Mouse (Mus musculus) right cerebral cortex, postnatal 14 days (tissue): Measurements from ENCODE around the gene Nploc4.
"Not testable (repeated sequence)": the region's sequence is repeated elsewhere in the genome, so short reads cannot be mapped to it uniquely, and the experiment has no call there.

ENCODE experiments used
- DNase-seq: peaks from one replicate; pipeline ENCODE4 v3.0.0; 2022

Nploc4 gene

DNA sequence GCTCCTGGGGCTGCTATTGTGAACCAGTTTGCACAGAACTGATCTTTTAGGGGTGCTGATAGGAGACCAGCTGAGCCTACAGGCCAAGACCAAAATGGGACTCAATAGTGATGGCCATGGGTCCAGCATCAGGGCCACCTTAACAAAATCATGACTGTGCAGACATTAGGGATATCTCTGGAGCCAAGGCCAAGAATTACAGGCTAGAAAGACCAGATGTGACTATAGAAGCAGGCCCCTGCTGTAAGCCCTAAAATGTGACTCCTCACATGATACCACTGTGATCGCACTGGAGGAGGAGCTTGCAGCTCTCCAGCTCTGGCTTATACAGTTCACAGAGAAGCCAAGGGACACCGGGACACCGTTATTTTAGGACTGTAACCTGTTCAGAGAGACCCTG, 4.8 kb upstream of the Nploc4 start, which contains the start of gene Tspan10:
Tspan10 (plus strand) TSS at position 301 of the 400 bp plus-strand sequence.
- no peak for DNase-seq

GRCm38 (mm10) chr11:120437857-120438385, 413 bp upstream of the Nploc4 start:
- DNase-seq, result no peak

- DNase-seq, result no peak
These were observed 10.8 kb downstream of the Nploc4 start for GRCm38 (mm10) chr11:120426727-120427126.

DNA sequence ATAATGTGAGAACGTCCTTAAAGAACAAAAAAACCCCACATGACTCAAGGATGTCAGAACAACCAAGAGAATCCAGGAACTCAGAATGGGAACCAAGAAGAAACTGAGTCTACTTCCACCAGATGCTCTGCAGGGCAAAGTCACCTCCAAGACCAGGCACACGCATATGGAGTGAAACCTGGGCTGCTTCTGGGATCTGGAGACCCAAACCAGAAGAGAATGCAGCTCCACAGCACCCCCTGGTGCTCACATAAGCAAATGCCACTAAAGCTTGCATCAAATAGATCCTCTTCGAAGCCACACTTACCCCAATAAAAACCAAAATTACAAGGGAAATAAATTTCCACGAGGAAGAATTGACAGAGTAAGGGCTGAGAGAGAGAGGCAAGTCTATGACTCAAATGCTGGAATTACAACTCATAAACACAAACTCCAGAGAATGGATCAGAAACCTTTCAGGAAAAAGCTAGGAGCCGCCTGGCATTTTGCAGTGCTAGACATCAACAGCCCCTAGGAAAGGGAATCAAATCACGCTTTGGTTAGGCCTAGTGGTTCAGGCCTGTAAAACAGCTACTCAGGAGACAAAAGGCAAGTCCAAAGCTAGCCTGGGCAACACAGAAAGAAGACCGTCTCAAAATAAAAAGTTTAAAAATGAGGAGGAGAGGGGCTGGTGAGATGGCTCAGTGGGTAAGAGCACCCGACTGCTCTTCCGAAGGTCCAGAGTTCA, 13.8 kb downstream of the Nploc4 start:
- peak; percentile 58 for DNase-seq

GRCm38 (mm10) chr11:120422651-120423568, 14.6 kb downstream of the Nploc4 start:
- no peak for DNase-seq

- DNase-seq, result no peak
These were observed 18.9 kb downstream of the Nploc4 start for GRCm38 (mm10) chr11:120418592-120418991.

GRCm38 (mm10) chr11:120417852-120418251, 19.7 kb downstream of the Nploc4 start:
- no peak for DNase-seq

DNA sequence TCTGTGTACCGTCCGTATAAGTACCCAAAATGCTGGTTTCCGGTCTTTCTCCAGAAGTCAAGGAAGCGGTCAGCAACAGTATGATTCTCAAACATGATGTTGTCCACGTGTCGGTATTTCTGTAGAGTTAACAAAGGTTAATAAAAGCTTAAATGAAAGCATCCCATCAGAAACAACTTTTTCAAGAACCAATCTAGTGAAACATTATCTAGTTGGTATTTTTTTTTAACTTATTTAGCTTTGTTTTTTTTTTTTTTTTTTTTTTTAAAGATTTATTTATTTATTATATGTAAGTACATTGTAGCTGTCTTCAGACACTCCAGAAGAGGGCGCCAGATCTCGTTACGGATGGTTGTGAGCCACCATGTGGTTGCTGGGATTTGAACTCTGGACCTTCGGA, 23.9 kb downstream of the Nploc4 start:
- DNase-seq, result not testable (repeated sequence)

DNA sequence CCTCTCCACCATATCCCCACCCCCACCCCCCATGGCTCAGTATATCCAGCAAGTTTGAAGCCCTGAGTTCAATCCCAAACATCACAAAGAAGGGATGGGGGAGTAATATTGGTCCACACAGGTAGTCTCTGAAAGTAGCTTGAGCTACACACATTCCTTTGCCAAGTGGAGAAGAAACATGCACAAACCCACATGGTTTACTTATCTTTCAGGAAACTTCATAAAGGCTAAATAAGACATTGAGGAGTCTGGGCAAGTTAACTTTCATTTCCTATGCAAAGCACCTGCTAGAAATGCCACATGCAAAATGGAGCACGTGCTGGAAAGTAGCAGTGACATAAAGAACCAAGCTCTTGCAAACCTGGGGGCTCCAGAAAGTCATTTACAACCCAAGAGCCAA, 31.1 kb downstream of the Nploc4 start:
- no peak for DNase-seq

- no peak for DNase-seq
These were observed 31.6 kb downstream of the Nploc4 start for GRCm38 (mm10) chr11:120405867-120406266.

- no peak for DNase-seq
These were observed 32.7 kb downstream of the Nploc4 start for GRCm38 (mm10) chr11:120404814-120405213.

- DNase-seq, result no peak
These were observed 38.2 kb downstream of the Nploc4 start for GRCm38 (mm10) chr11:120399319-120399718.

GRCm38 (mm10) chr11:120397602-120398001, 39.9 kb downstream of the Nploc4 start:
- DNase-seq, result no peak

DNA sequence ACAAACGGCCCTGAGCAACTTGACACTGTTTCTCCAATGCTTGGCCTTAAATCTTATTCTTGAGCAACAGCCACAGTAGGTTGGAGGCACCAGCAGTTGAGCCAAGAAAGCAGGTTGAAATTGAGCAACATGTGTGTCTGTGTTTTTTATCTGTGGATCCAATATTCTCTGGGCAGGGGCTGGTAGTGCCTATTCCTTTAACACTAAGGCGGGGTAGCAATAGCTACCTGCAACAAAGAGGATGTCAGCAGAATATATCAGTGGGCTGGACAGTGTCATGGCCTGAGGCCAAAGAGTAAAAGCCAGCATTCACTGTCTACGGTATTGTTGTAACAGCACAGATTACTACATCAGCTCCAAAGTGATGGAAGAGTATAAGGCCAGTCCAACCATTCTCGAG, 41.8 kb downstream of the Nploc4 start:
- no peak for DNase-seq

- DNase-seq, result no peak
These were observed 48.9 kb downstream of the Nploc4 start for GRCm38 (mm10) chr11:120388580-120388979.

- DNase-seq, result no peak
These were observed 50.4 kb downstream of the Nploc4 start for GRCm38 (mm10) chr11:120387157-120387556.

GRCm38 (mm10) chr11:120386632-120387031, 50.9 kb downstream of the Nploc4 start:
- DNase-seq, result no peak

GRCm38 (mm10) chr11:120382509-120382908, 55.0 kb downstream of the Nploc4 start:
- DNase-seq, result peak; percentile 16

- no peak for DNase-seq
These were observed 56.4 kb downstream of the Nploc4 start for GRCm38 (mm10) chr11:120381157-120381556.

DNA sequence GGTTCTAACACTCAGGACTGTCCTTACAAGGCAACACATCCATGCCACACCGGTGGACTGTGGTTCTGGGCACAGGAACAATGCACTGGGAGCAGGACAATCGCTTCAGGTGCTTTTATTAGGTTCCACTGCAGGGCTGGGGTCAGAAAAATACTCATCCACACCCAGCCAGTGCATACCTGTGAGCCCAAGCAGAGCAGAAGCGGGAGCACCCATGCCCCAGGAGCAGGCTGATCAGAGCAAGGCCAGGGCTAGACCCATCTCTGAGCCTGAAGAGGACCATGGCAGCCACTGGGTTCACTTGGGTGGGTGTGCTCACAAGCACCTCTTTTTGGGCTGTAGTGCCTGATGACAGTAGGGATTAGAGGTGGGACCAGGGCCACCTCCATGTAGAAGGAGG, 57.2 kb downstream of the Nploc4 start:
- peak; percentile 6 for DNase-seq

DNA sequence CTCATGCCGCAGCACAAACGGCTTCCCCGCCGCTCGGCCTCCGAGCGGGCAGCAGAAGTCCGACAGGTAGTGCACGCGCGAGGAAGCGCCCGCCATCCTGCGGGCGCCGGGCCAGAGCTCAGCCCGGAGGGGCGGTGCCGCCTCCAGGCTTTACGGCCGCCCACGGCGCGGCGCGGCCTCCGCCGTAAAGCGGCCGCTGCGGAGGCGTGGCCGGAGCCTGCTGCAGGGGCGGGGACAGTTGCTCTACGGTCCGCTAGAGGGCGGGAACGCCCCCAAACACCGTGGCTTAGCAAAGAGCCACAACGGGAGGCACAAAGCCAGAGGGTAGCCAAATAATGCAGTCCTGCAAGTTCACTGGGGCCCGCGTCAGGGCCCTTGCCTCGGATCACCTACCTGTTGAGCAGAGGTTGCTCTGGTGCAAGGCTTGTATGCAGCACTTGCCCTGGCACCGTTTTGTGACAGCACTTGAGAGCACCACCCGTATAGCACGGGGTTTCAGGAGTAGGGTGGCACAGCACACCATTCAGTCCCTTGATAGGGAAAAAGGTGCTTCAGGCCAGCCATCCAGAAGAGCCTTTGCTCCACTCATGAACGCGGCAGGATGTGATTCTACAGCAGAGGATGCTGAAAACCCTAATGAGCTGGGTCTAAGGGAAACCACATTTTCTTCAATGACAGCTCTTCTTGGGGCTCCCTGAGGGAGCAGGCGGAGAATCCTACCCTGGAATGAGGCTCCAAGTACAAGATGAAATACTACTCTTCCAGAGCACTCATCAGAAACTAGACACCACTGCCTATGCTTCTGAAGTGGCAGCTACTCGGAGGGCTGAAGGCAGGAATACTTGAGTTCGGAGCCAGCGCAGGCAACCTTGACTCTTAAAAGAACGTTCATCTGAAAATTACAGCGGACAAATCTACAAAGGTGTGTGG, 58.6 kb downstream of the Nploc4 start, which contains the start of gene Faap100:
Faap100 (minus strand) TSS at position 154 of the 930 bp plus-strand sequence.
- peak; percentile 82 for DNase-seq

DNA sequence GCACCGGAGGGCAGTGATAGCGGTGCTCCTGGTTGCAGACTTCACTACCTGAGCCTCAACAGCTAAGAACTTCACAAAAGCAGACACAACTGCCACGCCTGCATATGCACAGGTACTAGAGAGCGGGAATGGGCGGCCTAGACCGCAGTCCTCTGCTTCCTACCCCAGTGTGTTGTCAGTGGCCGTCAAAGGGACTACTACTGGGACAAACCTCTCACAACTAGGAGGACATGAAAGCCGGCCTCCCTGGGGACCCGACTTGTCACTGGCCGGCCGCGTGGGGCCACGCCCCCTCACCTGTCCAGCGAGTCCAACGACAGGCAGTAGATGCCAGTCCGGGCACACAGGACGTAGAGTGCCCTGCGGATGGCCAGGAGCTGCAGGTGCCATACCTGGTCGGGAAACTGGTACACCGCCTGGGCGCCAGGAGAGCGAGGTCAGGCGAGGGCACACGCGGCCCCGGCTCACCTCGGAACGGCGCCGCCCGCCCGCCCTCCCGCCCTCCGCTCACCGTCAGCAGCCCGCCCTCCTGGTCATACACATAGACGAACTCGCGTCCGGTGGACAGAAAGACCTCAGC, 59.4 kb downstream of the Nploc4 start:
- DNase-seq, result peak; percentile 39
